Mouse (Mus musculus) testis, postnatal 14 days (tissue): ENCODE measurements around the gene Ptpn1.

Experiments used
- DNase-seq: peaks from one replicate; pipeline ENCODE4 v3.0.0; 2021; ENCODE audit warnings: low spot score

Gene Ptpn1

DNA sequence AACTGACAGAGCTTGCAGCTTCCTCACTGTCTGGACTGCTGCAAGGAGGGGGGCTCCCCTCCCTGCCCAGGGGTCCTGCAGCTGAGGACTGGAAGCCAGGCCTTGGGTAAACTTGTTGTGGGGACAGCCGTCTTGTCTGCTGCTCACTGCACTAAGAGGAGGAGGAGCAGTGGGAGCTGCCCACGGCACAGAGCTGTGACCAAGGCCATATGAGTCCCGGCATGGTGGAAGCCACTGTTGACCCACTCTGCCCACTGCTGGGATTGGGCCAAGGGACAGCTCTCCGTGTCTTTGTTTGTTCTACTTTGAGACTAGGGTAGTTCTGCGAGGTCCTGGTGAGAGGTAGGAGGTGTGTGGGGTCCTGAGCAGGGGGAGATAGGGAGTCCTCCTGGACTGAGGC is 40.3 kb downstream of the Ptpn1 start:
- DNase-seq, result no peak

- no peak for DNase-seq
Measured at GRCm38 (mm10) chr2:167972809-167973208, 41.0 kb downstream of the Ptpn1 start.

DNA sequence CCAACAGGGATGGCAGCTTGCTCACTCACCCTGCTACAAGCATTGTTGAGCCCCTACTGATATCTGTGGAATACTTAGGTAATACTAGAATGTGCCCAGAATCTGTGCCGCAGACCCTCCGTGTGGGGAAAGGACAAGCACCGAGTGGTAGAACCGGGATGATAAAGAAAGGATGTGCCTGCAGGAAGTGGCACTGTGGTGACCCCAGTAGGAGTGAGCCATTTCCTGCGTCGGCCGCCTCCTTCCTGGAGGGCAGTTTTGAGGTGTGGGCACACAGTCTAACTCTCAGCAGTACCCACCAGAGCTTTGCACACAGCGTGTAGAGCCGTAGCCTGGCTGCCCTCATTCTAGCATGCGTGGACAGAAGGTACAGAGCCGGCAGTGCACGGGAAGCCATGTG is 43.9 kb downstream of the Ptpn1 start:
- DNase-seq, result no peak

DNA sequence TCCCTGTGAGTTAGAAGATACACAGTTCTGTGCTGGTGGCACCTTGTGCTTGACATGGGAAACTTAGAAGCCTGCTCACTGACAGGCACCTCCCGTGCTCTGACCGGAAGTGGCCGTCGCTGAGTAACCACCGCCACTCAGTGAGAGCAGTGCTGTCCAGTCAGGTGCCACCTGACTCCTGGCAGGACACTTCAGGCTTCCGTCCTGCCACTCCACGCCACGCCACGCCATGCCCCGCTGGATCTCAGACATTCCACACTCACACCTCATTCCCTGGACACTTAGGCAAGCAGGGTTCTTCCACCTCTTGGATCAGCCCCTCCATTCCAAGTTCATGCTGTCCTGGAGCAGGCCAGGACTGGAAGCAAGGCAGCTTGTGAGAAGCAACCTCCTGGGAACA is 46.4 kb downstream of the Ptpn1 start:
- DNase-seq, result no peak

DNA sequence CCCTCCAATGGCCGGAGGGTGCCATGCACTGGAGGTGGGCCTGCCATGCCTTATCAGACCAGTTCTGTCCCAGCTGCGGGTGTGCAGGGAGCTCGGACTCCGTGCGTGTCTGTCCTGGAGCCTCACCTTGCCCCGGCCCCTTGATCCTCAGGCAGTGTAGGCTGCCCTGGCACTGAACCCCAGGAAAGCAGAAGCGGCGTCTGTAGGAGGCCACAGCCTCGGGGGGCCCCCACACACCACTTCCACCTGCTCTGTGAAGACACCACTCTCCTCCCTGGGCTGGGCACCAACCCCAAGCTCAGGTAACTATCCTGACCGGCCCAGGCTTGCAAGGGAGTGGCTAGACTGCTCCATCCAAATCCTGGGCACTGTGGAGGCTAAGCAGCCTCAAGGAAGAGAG is 48.5 kb downstream of the Ptpn1 start:
- DNase-seq, result no peak

GRCm38 (mm10) chr2:167982646-167983045 is 50.8 kb downstream of the Ptpn1 start:
- DNase-seq, result no peak

- DNase-seq, result no peak
Measured at GRCm38 (mm10) chr2:167984371-167984770, 52.5 kb downstream of the Ptpn1 start.

- no peak for DNase-seq
Measured at GRCm38 (mm10) chr2:167984946-167985345, 53.1 kb downstream of the Ptpn1 start.

- no peak for DNase-seq
Measured at GRCm38 (mm10) chr2:167986762-167987161, 54.9 kb downstream of the Ptpn1 start.

- no peak for DNase-seq
Measured at GRCm38 (mm10) chr2:167987640-167988039, 55.8 kb downstream of the Ptpn1 start.

DNA sequence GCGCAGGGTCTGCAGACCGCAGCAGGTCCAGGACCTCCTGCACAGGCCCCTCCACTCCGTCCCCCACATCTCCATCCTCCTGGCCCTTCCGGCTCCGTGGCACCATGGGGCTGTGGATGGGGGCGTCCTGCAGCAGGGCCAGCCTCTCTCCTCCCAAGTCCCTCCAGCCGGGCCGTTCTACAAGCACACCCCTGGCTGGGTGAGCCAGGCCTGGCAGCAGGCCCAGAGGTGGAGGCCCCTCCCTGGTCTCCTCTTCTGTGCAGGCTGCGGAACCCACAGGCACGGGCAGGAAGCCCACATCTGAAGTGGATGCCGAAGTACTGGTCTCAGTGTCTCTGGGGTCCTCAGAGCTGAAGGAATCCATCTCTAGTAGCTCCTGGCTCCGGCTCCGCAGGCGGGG is 57.5 kb downstream of the Ptpn1 start:
- DNase-seq, result peak; percentile 47

DNA sequence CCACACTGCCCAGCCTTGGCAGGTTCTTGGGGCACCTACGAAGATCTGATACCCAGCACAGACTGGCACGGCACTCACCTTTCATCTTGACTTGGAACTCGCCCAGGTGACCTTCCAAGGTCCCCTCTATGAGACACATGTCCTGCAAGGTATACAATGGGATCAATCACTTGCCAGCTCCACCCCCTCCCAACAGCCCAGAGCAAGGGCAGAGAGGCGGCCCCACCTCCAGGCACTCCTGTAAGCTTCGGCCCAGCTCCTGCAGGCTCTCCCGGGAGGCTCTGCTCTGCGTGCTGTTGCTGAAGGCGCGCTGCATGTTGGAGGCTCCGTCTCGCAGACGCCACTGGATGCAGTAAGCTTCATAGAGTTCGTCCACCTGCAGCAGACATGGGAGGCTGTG is 61.4 kb downstream of the Ptpn1 start:
- DNase-seq, result no peak

- no peak for DNase-seq
Measured at GRCm38 (mm10) chr2:167995870-167996635, 64.2 kb downstream of the Ptpn1 start.

DNA sequence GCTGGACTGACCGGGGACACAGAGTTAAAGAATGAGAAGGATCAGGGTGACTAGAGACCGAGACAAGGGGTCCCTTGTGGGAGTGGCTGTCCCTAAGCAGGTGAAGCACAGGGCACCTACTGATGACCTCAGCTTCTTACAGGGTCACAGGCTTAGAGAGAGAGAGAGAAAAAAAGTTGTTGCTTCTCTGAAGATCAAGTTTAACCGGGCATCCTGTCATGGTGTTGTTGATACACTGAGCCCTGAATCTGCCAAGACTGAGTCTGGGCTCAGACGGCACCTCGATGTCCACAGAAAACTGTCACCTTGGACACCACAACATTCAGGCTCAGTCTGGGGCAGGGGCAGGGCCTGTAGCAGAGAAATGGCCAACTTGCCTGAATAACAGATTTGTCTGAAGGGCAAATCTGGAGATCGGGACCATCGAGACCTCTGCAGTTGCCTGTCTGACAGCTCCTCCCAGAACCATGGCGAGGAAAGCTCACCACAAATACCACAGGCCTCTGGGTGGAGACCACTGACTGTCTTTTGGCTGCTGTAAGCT is 64.9 kb downstream of the Ptpn1 start:
- no peak for DNase-seq

DNA sequence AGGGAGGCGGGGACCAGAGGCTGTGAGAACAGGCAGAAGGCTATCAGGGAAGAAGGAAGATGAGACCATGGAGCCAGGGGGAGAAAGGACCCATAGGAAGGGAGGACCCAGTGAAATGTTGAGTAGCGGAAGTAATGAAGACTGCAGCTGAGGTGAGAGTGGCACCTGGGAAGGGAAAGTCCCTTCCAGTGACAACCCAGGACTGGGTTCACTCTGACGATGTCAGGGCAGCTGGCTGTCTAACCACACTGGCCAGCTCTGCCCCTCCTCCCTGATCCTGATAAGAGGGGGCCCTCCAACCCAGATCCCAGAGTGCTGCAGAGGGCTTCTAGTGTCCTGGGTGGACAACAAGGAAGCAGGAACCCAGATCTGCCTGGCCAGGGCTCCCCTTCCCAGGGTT is 65.7 kb downstream of the Ptpn1 start:
- DNase-seq, result no peak

DNA sequence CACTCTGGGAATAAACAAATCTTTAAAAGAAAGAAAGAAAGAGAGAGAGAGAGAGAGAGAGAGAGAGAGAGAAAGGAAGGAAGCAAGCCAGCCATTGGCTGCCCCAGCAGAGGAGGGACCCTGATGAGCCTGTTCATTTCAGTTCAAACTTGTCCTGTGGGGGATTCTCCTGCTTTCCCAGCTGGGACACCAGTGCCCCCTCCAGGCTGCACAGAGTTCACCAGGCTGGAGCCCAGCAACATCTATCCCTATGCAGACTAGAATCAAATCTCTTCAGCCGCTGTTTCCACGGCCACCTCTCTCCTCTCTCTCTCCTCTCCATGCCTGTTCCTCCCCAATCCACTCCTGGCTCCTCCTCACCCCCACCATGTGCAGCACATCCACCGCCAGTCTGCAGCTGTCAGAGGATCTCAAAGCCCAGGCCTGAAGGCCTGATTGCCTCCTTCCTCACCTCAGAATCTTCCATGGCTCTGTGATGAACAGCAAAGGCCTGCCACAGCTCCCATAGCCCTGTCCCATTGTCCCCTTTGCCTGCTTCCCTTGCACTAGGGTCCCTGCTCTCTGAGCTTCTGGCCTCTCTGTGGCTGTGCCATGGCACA is 67.4 kb downstream of the Ptpn1 start:
- no peak for DNase-seq

DNA sequence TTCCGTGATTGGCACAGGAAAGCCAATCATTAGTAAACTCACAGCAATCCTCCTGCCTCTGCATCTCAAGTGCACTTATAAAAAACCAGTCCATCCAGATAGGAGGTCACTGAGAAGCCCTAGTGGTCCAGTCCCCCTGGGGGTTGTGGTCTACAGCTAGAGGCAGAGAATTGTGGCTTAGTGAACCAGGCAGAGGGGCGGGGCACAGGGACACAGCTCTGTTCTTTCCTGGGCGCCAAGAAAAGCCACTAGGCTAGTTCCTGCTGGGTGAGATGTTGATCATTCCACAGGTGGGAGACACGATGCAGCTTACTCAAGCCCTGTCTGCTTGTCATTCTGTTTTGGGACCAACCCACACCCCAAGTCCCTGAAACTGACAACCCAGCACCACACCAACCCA is 70.3 kb downstream of the Ptpn1 start:
- DNase-seq, result no peak

- no peak for DNase-seq
Measured at GRCm38 (mm10) chr2:168002884-168003283, 71.0 kb downstream of the Ptpn1 start.

GRCm38 (mm10) chr2:168003431-168003830 is 71.6 kb downstream of the Ptpn1 start:
- DNase-seq, result no peak

DNA sequence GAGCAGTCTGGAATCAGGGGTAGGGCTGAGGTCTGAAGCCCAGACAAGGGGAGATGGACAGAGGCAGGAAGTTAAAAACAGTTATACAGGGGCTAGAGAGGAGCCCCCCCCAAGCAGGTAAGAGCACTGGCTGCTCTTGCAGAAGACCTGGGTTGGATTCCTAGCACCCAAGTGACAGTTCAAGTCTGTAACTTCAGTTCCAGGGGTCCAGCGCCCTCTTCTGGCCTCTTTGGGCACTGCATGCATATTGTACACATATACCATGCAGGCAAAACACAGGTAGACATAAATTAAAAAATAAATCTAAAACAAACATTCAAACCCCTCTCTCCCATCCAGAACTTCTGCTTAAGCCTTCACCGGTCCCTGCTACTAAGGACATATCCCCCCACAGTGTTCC is 72.5 kb downstream of the Ptpn1 start:
- peak; percentile 65 for DNase-seq

DNA sequence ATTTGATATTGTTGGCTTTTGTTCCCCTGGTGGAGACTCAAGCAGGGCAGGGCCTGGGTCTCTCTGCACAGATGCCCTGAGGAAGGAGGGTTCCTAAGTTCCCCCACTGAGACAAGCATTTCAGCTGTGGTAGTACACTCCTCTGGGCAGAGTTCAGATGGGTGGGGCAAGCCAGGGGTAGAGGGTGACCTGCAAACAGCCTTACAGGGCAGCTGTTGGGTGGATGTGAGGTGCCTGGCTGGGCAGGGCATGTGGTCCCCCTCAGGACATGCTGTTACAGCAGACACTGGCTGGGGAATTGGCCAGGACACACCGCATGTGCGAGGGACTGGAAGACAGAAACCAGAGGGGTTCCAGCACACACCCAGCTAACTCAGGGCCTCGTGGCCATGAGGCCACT is 73.1 kb downstream of the Ptpn1 start:
- DNase-seq, result no peak

- DNase-seq, result no peak
Measured at GRCm38 (mm10) chr2:168005616-168006015, 73.8 kb downstream of the Ptpn1 start.

- no peak for DNase-seq
Measured at GRCm38 (mm10) chr2:168006489-168006888, 74.6 kb downstream of the Ptpn1 start.

- DNase-seq, result no peak
Measured at GRCm38 (mm10) chr2:168008132-168008531, 76.3 kb downstream of the Ptpn1 start.
